Mouse (Mus musculus): ENCODE data around the gene Actr5.

- TF ChIP-seq CTCF (IDR thresholded peaks at IDR 0.05; ENCODE audit: insufficient read depth, low read depth, low read length) (no peak), POLR2A (IDR thresholded peaks at IDR 0.05; ENCODE audit: insufficient read depth, low read depth, low read length) (no peak)
Observed at GRCm38 (mm10) chr2:158674759-158675158, 50.1 kb downstream of the Actr5 start.

Data from olfactory bulb, adult 2 months (tissue).